Mouse (Mus musculus) myocyte (in vitro differentiated cells): ENCODE results near the gene Knstrn. TPM values are rescaled to one million over a fixed set of nuclear protein-coding genes. Genes with fewer than 3 reads are reported as not detected.

Source experiments
- H3K27me3 ChIP-seq: one replicate; pipeline ENCODE4 v1.6.1; 2011; ENCODE audit not compliant: control insufficient read depth, insufficient read depth, insufficient read length
- H3K36me3 ChIP-seq: one replicate; pipeline ENCODE4 v1.6.1; 2011; ENCODE audit not compliant: control insufficient read depth, insufficient read depth
- H3K4me2 ChIP-seq: one replicate; pipeline ENCODE4 v1.6.1; 2011; ENCODE audit warnings: low read depth, control low read depth
- H3K4me3 ChIP-seq: one replicate; pipeline ENCODE4 v1.5.1; 2011; ENCODE audit warnings: mild to moderate bottlenecking, control low read depth, moderate library complexity
- H3K79me2 ChIP-seq: one replicate; pipeline ENCODE4 v1.6.1; 2011; ENCODE audit not compliant: control insufficient read depth, insufficient read depth
- H3ac ChIP-seq: one replicate; pipeline ENCODE4 v1.6.1; 2011; ENCODE audit not compliant: control insufficient read depth, insufficient read length
- CEBPB ChIP-seq: IDR thresholded peaks from 2 replicates; pipeline ENCODE4 v1.6.1; 2011; ENCODE audit warnings: mild to moderate bottlenecking, moderate library complexity; ENCODE audit not compliant: poor library complexity, insufficient read depth, severe bottlenecking
- E2F4 ChIP-seq: IDR thresholded peaks from one replicate; pipeline ENCODE4 v1.6.1; 2011; ENCODE audit warnings: mild to moderate bottlenecking, control low read depth, moderate library complexity; ENCODE audit not compliant: insufficient read depth
- MAX ChIP-seq: IDR thresholded peaks from one replicate; pipeline ENCODE4 v1.6.1; 2011; ENCODE audit warnings: low read depth, mild to moderate bottlenecking, control low read depth
- MYOD1 ChIP-seq, 3 experiments: IDR thresholded peaks; one replicate each; pipeline ENCODE4 v1.6.1; 2011; ENCODE audit warnings: control low read depth in 2 of 3, low read depth in 2 of 3, mild to moderate bottlenecking in 2 of 3, moderate library complexity in 1 of 3; ENCODE audit not compliant: insufficient read length in 2 of 3, control insufficient read depth in 1 of 3
- MYOG ChIP-seq, 3 experiments: IDR thresholded peaks; one replicate each; pipeline ENCODE4 v1.6.1; 2011; ENCODE audit warnings: control low read depth in 2 of 3, low read depth in 2 of 3, mild to moderate bottlenecking in 2 of 3; ENCODE audit not compliant: insufficient read length in 2 of 3, control insufficient read depth in 1 of 3, insufficient read depth in 1 of 3
- POLR2A ChIP-seq: IDR thresholded peaks from one replicate; pipeline ENCODE4 v1.6.1; 2011; ENCODE audit warnings: low read depth, mild to moderate bottlenecking, control low read depth, moderate library complexity; ENCODE audit not compliant: insufficient read length
- POLR2AphosphoS2 ChIP-seq: IDR thresholded peaks from one replicate; pipeline ENCODE4 v1.6.1; 2011; ENCODE audit warnings: low read depth, control low read depth; ENCODE audit not compliant: insufficient read length
- REST ChIP-seq: IDR thresholded peaks from one replicate; pipeline ENCODE4 v1.6.1; 2011; ENCODE audit warnings: mild to moderate bottlenecking, control low read depth, moderate library complexity; ENCODE audit not compliant: insufficient read depth, insufficient read length
- SRF ChIP-seq: IDR thresholded peaks from one replicate; pipeline ENCODE4 v1.6.1; 2011; ENCODE audit warnings: low read depth; ENCODE audit not compliant: control insufficient read depth, insufficient read length
- TCF12 ChIP-seq: IDR thresholded peaks from one replicate; pipeline ENCODE4 v1.6.1; 2011; ENCODE audit warnings: mild to moderate bottlenecking, control low read depth; ENCODE audit not compliant: poor library complexity, insufficient read depth, severe bottlenecking
- TCF3 ChIP-seq: IDR thresholded peaks from one replicate; pipeline ENCODE4 v1.6.1; 2011; ENCODE audit warnings: low read depth, control low read depth; ENCODE audit not compliant: insufficient read length
- USF1 ChIP-seq: IDR thresholded peaks from one replicate; pipeline ENCODE4 v1.6.1; 2011; ENCODE audit warnings: low read depth, mild to moderate bottlenecking, control low read depth, moderate library complexity
- polyA plus RNA-seq: library from polyadenylated mRNA; unstranded; fragments of >200 nt; fragmentation: generic; extraction: Trizol; gene quantifications from one replicate; pipeline ENCODE4 v1.2.1, GENCODE M21; 2012; ENCODE audit warnings: missing spikeins

Gene Knstrn
- polyA plus RNA-seq, 1 experiment = 42.2 TPM

- H3K27me3 ChIP-seq = peaks cover 47% of the 10 kb centered on the region
- H3K79me2 ChIP-seq = no peaks in the 10 kb centered on the region
- H3K4me2 ChIP-seq = no peak overlapping the region
- no peak for TF ChIP-seq MYOG (IDR thresholded peaks at IDR 0.05; ENCODE audit: control insufficient read depth in 1 of 3, insufficient read depth in 1 of 3, insufficient read length in 2 of 3, low read depth in 2 of 3)
- TF ChIP-seq SRF = no peak
- TF ChIP-seq TCF12 = no peak
- TF ChIP-seq USF1 = no peak
- no peak for TF ChIP-seq CEBPB
- no peak for TF ChIP-seq POLR2A
- no peak for TF ChIP-seq E2F4
- TF ChIP-seq POLR2AphosphoS2 = no peak
- no peak for TF ChIP-seq REST
- TF ChIP-seq MAX = no peak
- TF ChIP-seq TCF3 = no peak
- TF ChIP-seq MYOD1 (IDR thresholded peaks at IDR 0.05; ENCODE audit: control insufficient read depth in 1 of 3, insufficient read length in 2 of 3, low read depth in 2 of 3) = no peak
- no peaks in the 10 kb centered on the region for H3K36me3 ChIP-seq
- no peak overlapping the region for H3K4me3 ChIP-seq
- no peak overlapping the region for H3ac ChIP-seq
Observed at GRCm38 (mm10) chr2:118897808-118898207, 84.0 kb downstream of the Knstrn start.

- Histone ChIP-seq H3ac (no peak overlapping the region), H3K36me3 (no peaks in the 10 kb centered on the region), H3K27me3 (peaks cover 40% of the 10 kb centered on the region), H3K79me2 (no peaks in the 10 kb centered on the region), H3K4me3 (no peak overlapping the region), H3K4me2 (no peak overlapping the region)
- no peak for TF ChIP-seq SRF
- no peak for TF ChIP-seq TCF12
- no peak for TF ChIP-seq MYOG (IDR thresholded peaks at IDR 0.05; ENCODE audit: control insufficient read depth in 1 of 3, insufficient read depth in 1 of 3, insufficient read length in 2 of 3, low read depth in 2 of 3)
- TF ChIP-seq MAX = no peak
- TF ChIP-seq POLR2A = no peak
- no peak for TF ChIP-seq MYOD1 (IDR thresholded peaks at IDR 0.05; ENCODE audit: control insufficient read depth in 1 of 3, insufficient read length in 2 of 3, low read depth in 2 of 3)
- TF ChIP-seq TCF3 = no peak
- no peak for TF ChIP-seq E2F4
- TF ChIP-seq REST = no peak
- no peak for TF ChIP-seq CEBPB
Observed at GRCm38 (mm10) chr2:118898771-118899170, 85.0 kb downstream of the Knstrn start.

GRCm38 (mm10) chr2:118899306-118899705, 85.5 kb downstream of the Knstrn start:
- TF ChIP-seq POLR2AphosphoS2 (no peak), SRF (no peak), E2F4 (no peak), USF1 (no peak), MYOG (IDR thresholded peaks at IDR 0.05; ENCODE audit: control insufficient read depth in 1 of 3, insufficient read depth in 1 of 3, insufficient read length in 2 of 3, low read depth in 2 of 3) (no peak), REST (no peak), MAX (no peak), CEBPB (no peak), MYOD1 (IDR thresholded peaks at IDR 0.05; ENCODE audit: control insufficient read depth in 1 of 3, insufficient read length in 2 of 3, low read depth in 2 of 3) (no peak)
- H3K36me3 ChIP-seq = no peaks in the 10 kb centered on the region
- no peak overlapping the region for H3ac ChIP-seq
- peaks cover 35% of the 10 kb centered on the region for H3K27me3 ChIP-seq
- peaks cover 5% of the 10 kb centered on the region for H3K79me2 ChIP-seq
- H3K4me3 ChIP-seq = no peak overlapping the region
- H3K4me2 ChIP-seq = no peak overlapping the region

GRCm38 (mm10) chr2:118899981-118900825, 86.4 kb downstream of the Knstrn start, which contains the start of gene Bahd1:
Bahd1 (plus strand) TSS chr2:118900377.
- Histone ChIP-seq H3K79me2 (peaks cover 14% of the 10 kb centered on the region), H3K4me2 (peak within 1 kb of the TSS; percentile 99), H3K36me3 (no peaks in the 10 kb centered on the region), H3K27me3 (peaks cover 29% of the 10 kb centered on the region), H3K4me3 (peak within 1 kb of the TSS; percentile 31), H3ac (peak within 1 kb of the TSS; percentile 96)
- no peak for TF ChIP-seq USF1
- TF ChIP-seq TCF12 = no peak
- TF ChIP-seq MYOD1 (IDR thresholded peaks at IDR 0.05; ENCODE audit: control insufficient read depth in 1 of 3, insufficient read length in 2 of 3, low read depth in 2 of 3) = no peak
- TF ChIP-seq SRF = no peak
- TF ChIP-seq POLR2AphosphoS2 = no peak
- no peak for TF ChIP-seq TCF3
- TF ChIP-seq CEBPB = no peak
- no peak for TF ChIP-seq POLR2A
- no peak for TF ChIP-seq MAX
- TF ChIP-seq MYOG (IDR thresholded peaks at IDR 0.05; ENCODE audit: control insufficient read depth in 1 of 3, insufficient read depth in 1 of 3, insufficient read length in 2 of 3, low read depth in 2 of 3) = no peak
- TF ChIP-seq REST = no peak
- TF ChIP-seq E2F4 = no peak

GRCm38 (mm10) chr2:118900826-118901140, 87.0 kb downstream of the Knstrn start:
- Histone ChIP-seq H3K4me2 (peak overlapping the region; percentile 99), H3K36me3 (no peaks in the 10 kb centered on the region), H3K4me3 (peak overlapping the region; percentile 31), H3ac (peak overlapping the region; percentile 9), H3K27me3 (peaks cover 27% of the 10 kb centered on the region), H3K79me2 (peaks cover 19% of the 10 kb centered on the region)
- TF ChIP-seq MYOD1 (IDR thresholded peaks at IDR 0.05; ENCODE audit: control insufficient read depth in 1 of 3, insufficient read length in 2 of 3, low read depth in 2 of 3) (no peak), USF1 (no peak), E2F4 (no peak), POLR2A (no peak)
